Mouse (Mus musculus) megakaryocyte, embryonic 14.5 days (primary cell): ENCODE measurements around the gene Tceal6. TPM values are rescaled to one million over a fixed set of nuclear protein-coding genes. Genes with fewer than 3 reads are reported as not detected.
"Not testable (repeated sequence)": the region's sequence is repeated elsewhere in the genome, so short reads cannot be mapped to it uniquely, and the experiment has no call there.

Source experiments
- H3K27me3 ChIP-seq: replicated peaks from 2 replicates; pipeline ENCODE3; 2012; ENCODE audit warnings: inconsistent platforms
- H3K36me3 ChIP-seq: replicated peaks from 2 replicates; pipeline ENCODE3; 2012; ENCODE audit warnings: low read length, inconsistent platforms, mixed read lengths
- H3K4me1 ChIP-seq: 2 replicates; pipeline ENCODE4 v1.6.1; 2012; ENCODE audit warnings: inconsistent platforms
- H3K4me3 ChIP-seq: replicated peaks from 2 replicates; pipeline ENCODE3; 2012; ENCODE audit warnings: moderate library complexity, mild to moderate bottlenecking, inconsistent platforms
- H3K9me3 ChIP-seq: 2 replicates; pipeline ENCODE4 v1.6.1; 2012; ENCODE audit warnings: inconsistent platforms
- FLI1 ChIP-seq: IDR thresholded peaks from 2 replicates; pipeline ENCODE4 v1.6.1; 2012; ENCODE audit warnings: low read length, inconsistent platforms, mixed read lengths
- GATA1 ChIP-seq: IDR thresholded peaks from 3 replicates; pipeline ENCODE4 v1.6.1; 2012; ENCODE audit warnings: mixed read lengths, low read length, inconsistent platforms, borderline replicate concordance
- polyA plus RNA-seq: library from polyadenylated mRNA; stranded (reverse); fragments of >175 nt; gene quantifications from 2 replicates; pipeline ENCODE4 v1.2.3, GENCODE M21; 2012; ENCODE audit warnings: low replicate concordance; ENCODE audit not compliant: insufficient read depth

Gene Tceal6
- polyA plus RNA-seq, result not detected in 2 replicates

DNA sequence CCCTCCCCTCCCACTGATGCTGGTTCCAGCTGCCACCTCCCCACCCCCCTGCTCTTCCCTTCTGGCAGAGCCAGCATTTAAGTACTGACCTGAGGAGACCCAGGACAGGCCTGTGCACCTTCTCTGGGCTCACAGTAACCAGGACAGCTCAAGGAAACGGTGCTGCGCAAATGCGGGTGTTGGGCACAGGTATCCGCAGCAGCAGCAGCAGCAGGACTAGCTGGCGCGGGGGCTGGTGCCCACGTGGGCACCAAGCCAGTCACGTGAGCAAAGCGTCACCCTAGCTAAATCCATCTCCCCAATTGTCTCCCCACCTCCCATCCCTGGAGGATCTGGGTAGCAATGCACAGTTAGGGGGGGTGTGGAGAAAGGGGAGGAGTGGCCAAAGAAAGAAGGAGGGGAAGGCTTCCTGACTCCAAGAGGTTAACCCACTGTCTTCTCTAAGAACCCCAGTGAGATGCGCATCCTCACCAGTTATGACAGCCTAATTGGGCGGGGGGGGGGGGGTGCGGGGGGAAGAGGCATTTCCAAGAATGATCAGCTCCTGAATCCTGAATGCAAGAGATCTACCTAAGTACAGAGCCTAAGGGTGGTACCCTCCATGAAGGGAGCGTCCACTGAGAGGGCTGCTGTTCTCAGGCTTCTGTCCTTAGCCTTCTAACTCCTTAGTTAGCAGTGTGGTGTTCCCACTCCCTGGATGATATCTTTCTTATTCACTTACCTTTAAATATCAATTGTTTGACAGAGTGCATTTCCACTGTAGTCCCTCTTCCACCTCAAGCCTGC is at the start of gene Tceal6:
Gene Tceal6, minus strand, starts transcription at position 252 of the 786 bp plus-strand sequence.
- no peak for TF ChIP-seq FLI1
- no peak for TF ChIP-seq GATA1
- no peaks in the 10 kb centered on the region for H3K9me3 ChIP-seq
- H3K27me3 ChIP-seq, result peaks cover 14% of the 10 kb centered on the region
- H3K4me3 ChIP-seq, result no peak within 1 kb of the TSS
- H3K36me3 ChIP-seq, result no peaks in the 10 kb centered on the region
- H3K4me1 ChIP-seq, result no peaks in the 10 kb centered on the region

DNA sequence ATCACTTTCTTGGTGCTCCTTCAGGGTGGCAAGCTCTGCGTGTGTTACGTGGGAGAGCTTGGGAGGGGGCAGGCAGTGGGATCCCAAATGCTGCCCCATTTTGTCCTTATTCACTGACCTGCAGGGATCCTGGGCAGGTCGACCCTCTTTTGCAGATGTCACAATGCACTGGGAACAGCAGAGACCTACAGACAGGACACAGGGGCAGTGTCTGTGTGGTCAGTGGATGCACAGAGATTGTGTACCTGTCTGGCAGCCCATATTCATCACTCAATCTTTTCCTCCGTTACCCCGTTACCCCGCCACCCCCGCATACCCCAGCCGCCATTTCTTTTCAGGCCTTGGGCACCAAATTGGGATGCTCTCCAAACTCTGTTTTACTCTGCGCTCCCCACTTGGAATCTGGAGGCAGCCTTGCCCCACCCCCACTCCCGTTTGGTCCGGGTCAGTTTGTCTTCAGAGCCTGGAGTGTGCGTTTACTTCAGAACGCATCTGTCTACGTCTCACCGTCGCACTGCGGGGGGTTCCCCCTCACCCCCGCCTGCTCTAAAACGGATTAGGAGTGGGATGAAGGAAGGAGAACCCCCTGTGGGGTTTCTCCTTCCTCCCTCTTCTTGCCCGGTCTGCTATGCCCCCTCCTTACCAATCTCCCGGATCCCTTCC is 583 bp downstream of the Tceal6 start:
- not testable (repeated sequence) for H3K36me3 ChIP-seq, H3K4me1 ChIP-seq, H3K9me3 ChIP-seq, H3K4me3 ChIP-seq
- H3K27me3 ChIP-seq, result peaks cover 14% of the 10 kb centered on the region

DNA sequence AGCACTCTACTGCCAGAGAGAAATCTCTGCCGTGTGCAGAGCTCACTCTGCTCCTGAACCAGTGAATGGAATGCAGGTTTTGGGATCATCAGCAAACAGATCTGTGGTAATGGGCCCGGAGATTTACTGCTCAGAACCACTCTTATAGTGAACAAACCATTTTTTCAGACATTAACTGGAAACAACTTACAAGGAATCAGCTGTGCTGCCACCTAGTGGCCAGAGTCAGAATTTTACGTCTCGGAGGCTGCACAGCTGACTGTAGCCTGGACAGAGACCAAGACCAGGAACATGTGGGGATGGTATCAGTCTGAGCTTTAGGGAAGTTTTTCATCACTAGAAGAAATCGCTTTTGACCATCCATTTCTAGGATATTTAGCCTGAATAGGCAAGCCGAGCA is 20.6 kb downstream of the Tceal6 start:
- H3K36me3 ChIP-seq, H3K4me3 ChIP-seq, H3K27me3 ChIP-seq, H3K9me3 ChIP-seq, H3K4me1 ChIP-seq: not testable (repeated sequence)

DNA sequence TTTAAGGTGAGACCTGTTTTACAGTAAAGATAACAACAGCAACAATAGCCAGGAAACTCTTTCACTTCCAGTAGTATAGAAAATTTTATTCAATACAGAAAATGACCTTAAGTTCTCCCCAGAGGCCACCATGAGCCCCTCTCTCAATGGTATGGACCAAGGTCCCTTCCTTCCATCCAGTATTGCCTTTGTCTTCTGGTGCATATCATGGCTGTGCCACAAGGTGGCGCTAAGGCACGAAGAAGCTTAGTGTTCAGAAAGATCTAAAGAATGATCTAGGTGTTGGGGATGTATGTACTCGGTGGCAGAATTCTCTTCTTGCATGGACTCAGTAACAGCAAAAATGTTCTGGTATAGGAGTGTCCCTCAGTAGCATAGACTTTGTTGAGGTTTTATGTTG is 21.8 kb downstream of the Tceal6 start:
- not testable (repeated sequence) for H3K4me3 ChIP-seq, H3K9me3 ChIP-seq, H3K36me3 ChIP-seq

DNA sequence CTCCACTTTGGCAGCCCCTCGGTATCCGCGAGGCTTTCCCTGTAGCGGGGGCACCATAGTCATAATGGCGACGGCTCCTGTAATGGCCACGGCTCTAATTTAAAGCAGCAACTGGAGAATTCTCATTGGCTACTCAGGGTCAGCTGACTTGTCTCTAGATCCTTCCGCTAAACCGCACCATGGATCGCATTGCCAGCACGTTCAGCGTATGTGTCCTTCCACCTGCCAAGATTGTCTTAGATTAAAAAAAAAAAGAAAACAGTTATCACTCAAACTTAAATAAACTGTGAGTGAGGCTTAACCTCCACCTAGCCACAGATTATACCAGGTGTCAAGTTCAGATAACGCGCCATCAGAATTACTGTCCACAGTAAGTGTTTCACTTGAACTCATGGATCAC is 33.0 kb downstream of the Tceal6 start, which contains the start of gene Gm15023:
Gene Gm15023, minus strand, starts transcription at position 101 of the 400 bp plus-strand sequence.
- not testable (repeated sequence) for H3K9me3 ChIP-seq, H3K4me1 ChIP-seq, H3K4me3 ChIP-seq, H3K27me3 ChIP-seq, H3K36me3 ChIP-seq

More for the DNA sequence above, 21.8 kb downstream of the Tceal6 start:
- H3K27me3 ChIP-seq, H3K4me1 ChIP-seq: not testable (repeated sequence)

Other genes with a start within 250 kb of the Tceal6 start
- not detected in 2 replicates for gene Nxf2, start 245.9 kb downstream of the Tceal6 start, polyA plus RNA-seq
- gene Zmat1, start 201.5 kb downstream of the Tceal6 start, polyA plus RNA-seq, result 0.46 and 3.3 TPM in 2 replicates
- not detected in 2 replicates for gene Gm15023, start 33.1 kb downstream of the Tceal6 start, polyA plus RNA-seq
- gene Pramel3, start 91.6 kb upstream of the Tceal6 start, polyA plus RNA-seq, result not detected in 2 replicates
- not detected in 2 replicates for gene Gm5128, start 162.6 kb upstream of the Tceal6 start, polyA plus RNA-seq
- gene Gm7903, start 223.1 kb upstream of the Tceal6 start, polyA plus RNA-seq, result not detected in 2 replicates